Mouse (Mus musculus) testis, adult 2 months (tissue): Measurements from ENCODE around the gene Scg5.

Source experiments
- CTCF ChIP-seq: fragments of 200-500 bp; IDR thresholded peaks from 2 replicates; pipeline ENCODE4 v1.5.1; 2012; ENCODE audit warnings: low read depth, mild to moderate bottlenecking, inconsistent platforms, low read length, moderate library complexity; ENCODE audit not compliant: control insufficient read depth, insufficient read depth, insufficient replicate concordance
- POLR2A ChIP-seq: fragments of 200-500 bp; IDR thresholded peaks from 2 replicates; pipeline ENCODE4 v1.6.1; 2012; ENCODE audit warnings: low read depth, mild to moderate bottlenecking, inconsistent platforms, low read length, moderate library complexity; ENCODE audit not compliant: control insufficient read depth

- TF ChIP-seq POLR2A (no peak), CTCF (no peak)
Observed at GRCm38 (mm10) chr2:113795186-113795585, 33.7 kb downstream of the Scg5 start.
